Mouse (Mus musculus) left cerebral cortex, adult 2 months (tissue): ENCODE measurements around the gene Nab2. TPM values are rescaled to one million over a fixed set of nuclear protein-coding genes. Genes with fewer than 3 reads are reported as not detected.

Experiments
- DNase-seq, 2 experiments: peaks; one replicate each; pipeline ENCODE4 v3.0.0; 2021 to 2022; ENCODE audit warnings: low spot score in 2 of 2, mixed read lengths in 1 of 2; ENCODE audit errors: extremely low spot score in 1 of 2
- H3K27ac ChIP-seq: fragments of 200-600 bp; 2 replicates; pipeline ENCODE4 v1.8.1; 2022
- H3K4me3 ChIP-seq: fragments of 200-600 bp; 2 replicates; pipeline ENCODE4 v1.8.1; 2022
- CTCF ChIP-seq: fragments of 200-600 bp; IDR thresholded peaks from 2 replicates; pipeline ENCODE4 v1.8.1; 2022; ENCODE audit warnings: antibody characterized with exemption, mild to moderate bottlenecking, moderate library complexity
- intact Hi-C: fragments of 180-260 bp; cut with DNase I; formaldehyde crosslinking; loops from one replicate; pipeline ENCODE4 v1.15.1; 2025
- long read RNA-seq, 2 experiments: library from polyadenylated mRNA; stranded (forward); transcript quantifications; one replicate each; pipeline ENCODE4 v2.0.0; 2021; ENCODE audit warnings: borderline mapping rate in 2 of 2
- total RNA-seq, 2 experiments: library from RNA; stranded (reverse); gene quantifications; 2 replicates each; pipeline ENCODE4 v1.2.3; 2021

Gene Nab2
- 10 to 100 TPM; 44.9 to 67.4 TPM for total RNA-seq
- long read RNA-seq, experiment 1, transcript Nab2-202 (6 exons, 2,311 nt) = minor isoform, 6 of 38 reads
- long read RNA-seq, experiment 1, transcript Nab2-201 (7 exons, 2,582 nt) = major isoform, 26 of 38 reads
- long read RNA-seq, experiment 1, partial matches to known transcripts = 5 of 38 reads
- long read RNA-seq, experiment 1, other reads (novel, unspliced or antisense) = 1 of 38 reads
- long read RNA-seq, experiment 2, transcript Nab2-202 (6 exons, 2,311 nt) = minor isoform, 9 of 71 reads
- long read RNA-seq, experiment 2, transcript Nab2-201 (7 exons, 2,582 nt) = major isoform, 48 of 71 reads
- long read RNA-seq, experiment 2, partial matches to known transcripts = 7 of 71 reads
- long read RNA-seq, experiment 2, other reads (novel, unspliced or antisense) = 7 of 71 reads

- peak; percentile 80 to 83 for DNase-seq
- intact Hi-C loops = no loop called here
- Histone ChIP-seq H3K4me3 (peak within 1 kb of the TSS; percentile 46), H3K27ac (peak within 1 kb of the TSS; percentile 98)
- TF ChIP-seq CTCF = no peak; the same call in 1 of the 2 replicates
Measured at GRCm38 (mm10) chr10:127668093-127669050, at the start of gene Nab2. Gene Nab2 (minus strand): TSS chr10:127668568.

- H3K4me3 ChIP-seq = no peak overlapping the region
- DNase-seq = no peak
- no peak for TF ChIP-seq CTCF
- intact Hi-C loops = no loop called here
- no peak overlapping the region for H3K27ac ChIP-seq
Measured at GRCm38 (mm10) chr10:127712736-127713135, 44.4 kb upstream of the Nab2 start.

GRCm38 (mm10) chr10:127710331-127710730 lies 42.0 kb upstream of the Nab2 start:
- TF ChIP-seq CTCF = no peak
- DNase-seq = no peak
- intact Hi-C loops = no loop called here
- Histone ChIP-seq H3K27ac (no peak overlapping the region), H3K4me3 (no peak overlapping the region)

- Histone ChIP-seq H3K4me3 (no peak overlapping the region), H3K27ac (no peak overlapping the region)
- intact Hi-C loops = no loop called here
- TF ChIP-seq CTCF = no peak
- DNase-seq = no peak
Measured at GRCm38 (mm10) chr10:127708850-127709370, 40.5 kb upstream of the Nab2 start.

- Histone ChIP-seq H3K4me3 (no peak overlapping the region), H3K27ac (no peak overlapping the region)
- TF ChIP-seq CTCF = no peak
- no peak for DNase-seq
- intact Hi-C loops = no loop called here
Measured at GRCm38 (mm10) chr10:127707721-127708120, 39.4 kb upstream of the Nab2 start.

GRCm38 (mm10) chr10:127705783-127706182 lies 37.4 kb upstream of the Nab2 start:
- TF ChIP-seq CTCF = no peak
- no peak for DNase-seq
- intact Hi-C loops = no loop called here
- Histone ChIP-seq H3K27ac (no peak overlapping the region), H3K4me3 (no peak overlapping the region)

GRCm38 (mm10) chr10:127704766-127705220 lies 36.4 kb upstream of the Nab2 start, which contains the start of gene Myo1a:
Gene Myo1a (plus strand): TSS chr10:127705170.
- no peak within 1 kb of the TSS for H3K27ac ChIP-seq
- intact Hi-C loops = no loop called here
- TF ChIP-seq CTCF = peak; percentile 8

GRCm38 (mm10) chr10:127704293-127704692 lies 35.9 kb upstream of the Nab2 start:
- intact Hi-C loops = no loop called here
- DNase-seq = no peak
- no peak for TF ChIP-seq CTCF
- Histone ChIP-seq H3K27ac (no peak overlapping the region), H3K4me3 (no peak overlapping the region)

More at GRCm38 (mm10) chr10:127704766-127705220, 36.4 kb upstream of the Nab2 start, which contains the start of gene Myo1a:
- no peak within 1 kb of the TSS for H3K4me3 ChIP-seq
- DNase-seq = no peak

- Histone ChIP-seq H3K27ac (no peak overlapping the region), H3K4me3 (no peak overlapping the region)
- no peak for TF ChIP-seq CTCF
- intact Hi-C loops = no loop called here
- no peak for DNase-seq
Measured at GRCm38 (mm10) chr10:127703299-127703698, 34.9 kb upstream of the Nab2 start.

GRCm38 (mm10) chr10:127698966-127699365 lies 30.6 kb upstream of the Nab2 start:
- DNase-seq = no peak
- intact Hi-C loops = loop anchor here (5.0 kb wide), 1 partner anchor 308 kb away; the partner anchor contains the start of gene Hsd17b6
- no peak for TF ChIP-seq CTCF
- Histone ChIP-seq H3K4me3 (no peak overlapping the region), H3K27ac (no peak overlapping the region)

GRCm38 (mm10) chr10:127695775-127696174 lies 27.4 kb upstream of the Nab2 start:
- no peak for DNase-seq
- intact Hi-C loops = loop anchor here (2.0 to 5.0 kb wide), 3 partner anchors 39 to 312 kb away; partner anchors contain the start of gene Hsd17b6
- no peak for TF ChIP-seq CTCF
- no peak overlapping the region for H3K4me3 ChIP-seq
- H3K27ac ChIP-seq = no peak overlapping the region
